ENCODE assay signal across 8 mouse cellular contexts in genomic region chr17:28801474-28802005, GRCm38 (mm10). TPM values are rescaled to one million over a fixed set of nuclear protein-coding genes. Genes with fewer than 3 reads are reported as not detected.
DNase-seq lines count a peak whose midpoint lies in the region; ATAC-seq and TF ChIP-seq lines count a peak whose summit lies in the region.

No protein-coding gene starts in this region.

- TF ChIP-seq CTCF in liver, adult 2 months (IDR thresholded peaks at IDR 0.05; ENCODE audit: low read depth, low read length): no peak

- H3K9ac ChIP-seq in heart, embryonic 12.5 days: peak overlapping the region; percentile 100
- H3K9ac ChIP-seq in kidney, embryonic 16.5 days (replicated peaks; ENCODE audit: low read length): peak overlapping the region; percentile 100
- peak overlapping the region; percentile 99 for H3K9ac ChIP-seq in liver, adult 2 months (ENCODE audit: low read depth, low read length)

- TF ChIP-seq POLR2A in liver, adult 2 months (IDR thresholded peaks at IDR 0.05; ENCODE audit: extremely low read depth, insufficient read depth, low read length): peak; percentile 95

- peak overlapping the region; percentile 98 for H3K4me2 ChIP-seq in heart, embryonic 12.5 days
- H3K4me2 ChIP-seq in kidney, embryonic 16.5 days (replicated peaks; ENCODE audit: low read depth, low read length): peak overlapping the region; percentile 88

- H3K4me1 ChIP-seq in erythroblast, embryonic 14.5 days (ENCODE audit: control insufficient read depth): peaks cover 67% of the 10 kb centered on the region
- H3K4me1 ChIP-seq in heart, embryonic 12.5 days (replicated peaks): peaks cover 24% of the 10 kb centered on the region
- peaks cover 29% of the 10 kb centered on the region for H3K4me1 ChIP-seq in kidney, embryonic 16.5 days (ENCODE audit: insufficient read depth, low read length)
- H3K4me1 ChIP-seq in liver, adult 2 months (ENCODE audit: control insufficient read depth, insufficient read depth, low read length): peaks cover 3% of the 10 kb centered on the region

- peaks cover 20% of the 10 kb centered on the region for H3K9me3 ChIP-seq in erythroblast, embryonic 14.5 days (ENCODE audit: control insufficient read depth, low read length)
- H3K9me3 ChIP-seq in heart, embryonic 12.5 days (replicated peaks): no peaks in the 10 kb centered on the region
- no peaks in the 10 kb centered on the region for H3K9me3 ChIP-seq in kidney, embryonic 16.5 days (ENCODE audit: low read length)

- peak; percentile 98 for ATAC-seq in heart, embryonic 12.5 days (ENCODE audit: insufficient number of reproducible peaks, low FRiP score)
- ATAC-seq in kidney, embryonic 16.5 days (ENCODE audit: low FRiP score, low TSS enrichment): peak; percentile 99
- peak; percentile 97 for ATAC-seq in monocyte, adult 5-6 weeks (replicated peaks; ENCODE audit: insufficient number of reproducible peaks, low FRiP score, low TSS enrichment, poor library complexity, severe bottlenecking)

- DNase-seq in CD4-positive, CD25-positive, alpha-beta regulatory T cell, adult 2 months (ENCODE audit: low read depth, low spot score): peak; percentile 100
- peak; percentile 96 for DNase-seq in brain, embryonic 18.5 days (ENCODE audit: low read depth, low spot score)
- peak; percentile 85 for DNase-seq in liver, adult 2 months (ENCODE audit: extremely low read depth, low read depth, low spot score)
- DNase-seq in spleen, postnatal 36 days (ENCODE audit: low spot score in 2 of 2): peak; percentile 99

- peaks cover 10% of the 10 kb centered on the region for H3K27me3 ChIP-seq in erythroblast, embryonic 14.5 days (ENCODE audit: control insufficient read depth)
- H3K27me3 ChIP-seq in heart, embryonic 12.5 days (replicated peaks): no peaks in the 10 kb centered on the region
- no peaks in the 10 kb centered on the region for H3K27me3 ChIP-seq in kidney, embryonic 16.5 days (ENCODE audit: insufficient read depth, low read length)
- H3K27me3 ChIP-seq in liver, adult 2 months (ENCODE audit: control insufficient read depth, insufficient read depth, low read length): no peaks in the 10 kb centered on the region

- peak overlapping the region; percentile 99 for H3K27ac ChIP-seq in heart, embryonic 12.5 days (ENCODE audit: poor library complexity, severe bottlenecking)
- peak overlapping the region; percentile 97 for H3K27ac ChIP-seq in kidney, embryonic 16.5 days (ENCODE audit: low read length)
- peak overlapping the region; percentile 68 for H3K27ac ChIP-seq in liver, adult 2 months (replicated peaks; ENCODE audit: insufficient read depth, low read depth, low read length)

- H3K79me2 ChIP-seq in liver, adult 2 months (ENCODE audit: control insufficient read depth, insufficient read depth, low read length): peaks cover 14% of the 10 kb centered on the region; the same call in 1 of the 2 replicates

- peak overlapping the region; percentile 76 for H3K4me3 ChIP-seq in erythroblast, embryonic 14.5 days (replicated peaks)
- H3K4me3 ChIP-seq in heart, embryonic 12.5 days: peak overlapping the region; percentile 89
- H3K4me3 ChIP-seq in kidney, embryonic 16.5 days (ENCODE audit: low read length): peak overlapping the region; percentile 78
- peak overlapping the region; percentile 96 for H3K4me3 ChIP-seq in liver, adult 2 months (ENCODE audit: insufficient read depth, low read depth, low read length)

- H3K36me3 ChIP-seq in erythroblast, embryonic 14.5 days (ENCODE audit: control insufficient read depth): peaks cover 45% of the 10 kb centered on the region
- peaks cover 8% of the 10 kb centered on the region for H3K36me3 ChIP-seq in heart, embryonic 12.5 days
- peaks cover 10% of the 10 kb centered on the region for H3K36me3 ChIP-seq in kidney, embryonic 16.5 days (ENCODE audit: insufficient read depth, low read length)
- H3K36me3 ChIP-seq in liver, adult 2 months (ENCODE audit: control insufficient read depth, insufficient read depth, low read length): no peaks in the 10 kb centered on the region

- WGBS in heart, embryonic 12.5 days: 0% methylated on average over 37 of the region's 42 CpGs
- WGBS in kidney, embryonic 16.5 days: under 1% methylated on average over 37 of the region's 42 CpGs
- WGBS in liver, adult 2 months: 2% methylated on average over 36 of the region's 42 CpGs

RNA-seq across cellular contexts. Expression of gene Brpf3, which starts 0.7 kb away (rescaled TPM):
- 88.3 and 88.4 TPM in 2 replicates for polyA plus RNA-seq in erythroblast, embryonic 14.5 days (2012)
- polyA plus RNA-seq in heart, embryonic 12.5 days (2016; fragmentation: Nextera tagmentation; extraction: Ambion mirVana): 13.2 and 15.4 TPM in 2 replicates
- polyA plus RNA-seq in kidney, embryonic 16.5 days (2015; fragmentation: Nextera tagmentation; extraction: Ambion mirVana): 9.9 and 11.0 TPM in 2 replicates
- 4.4 and 8.9 TPM in 2 replicates for total RNA-seq in liver, adult 2 months (2014; rRNA removed)
- 14.5 and 18.9 TPM in 2 replicates for polyA plus RNA-seq in liver, adult 2 months (2012; rRNA removed)
- 6.7 to 16.8 TPM (median 7.3 TPM) in 3 replicates for total RNA-seq in monocyte, adult 5-6 weeks (2017)

RNA-seq across cellular contexts. Expression of gene Mapk13, which starts 32.4 kb away (rescaled TPM):
- polyA plus RNA-seq in erythroblast, embryonic 14.5 days (2012): not detected in 2 replicates
- 3.2 and 3.9 TPM in 2 replicates for polyA plus RNA-seq in heart, embryonic 12.5 days (2016; fragmentation: Nextera tagmentation; extraction: Ambion mirVana)
- 52.5 and 57.2 TPM in 2 replicates for polyA plus RNA-seq in kidney, embryonic 16.5 days (2015; fragmentation: Nextera tagmentation; extraction: Ambion mirVana)
- total RNA-seq in liver, adult 2 months (2014; rRNA removed): 0.20 and 0.65 TPM in 2 replicates
- 0.15 and 0.22 TPM in 2 replicates for polyA plus RNA-seq in liver, adult 2 months (2012; rRNA removed)
- total RNA-seq in monocyte, adult 5-6 weeks (2017): 1.5 to 2.3 TPM (median 1.8 TPM) in 3 replicates

RNA-seq across cellular contexts. Expression of gene Pnpla1, which starts 56.7 kb away (rescaled TPM):
- polyA plus RNA-seq in erythroblast, embryonic 14.5 days (2012): not detected in 2 replicates
- 0.05 TPM in 1 of 2 replicates, not detected in the other for polyA plus RNA-seq in heart, embryonic 12.5 days (2016; fragmentation: Nextera tagmentation; extraction: Ambion mirVana)
- polyA plus RNA-seq in kidney, embryonic 16.5 days (2015; fragmentation: Nextera tagmentation; extraction: Ambion mirVana): 0.08 TPM in 1 of 2 replicates, not detected in the other
- not detected in 2 replicates for total RNA-seq in liver, adult 2 months (2014; rRNA removed)
- not detected in 2 replicates for polyA plus RNA-seq in liver, adult 2 months (2012; rRNA removed)
- not detected in 3 replicates for total RNA-seq in monocyte, adult 5-6 weeks (2017)

Comparison
In these comparisons a context has a peak if more than half of its experiments do, and no peak if none do; other contexts are left out.
1. Peak in every context shown above with its lines: DNase-seq, ATAC-seq, H3K4me3 ChIP-seq and H3K27ac ChIP-seq.
2. RNA of gene Mapk13, which starts 32.4 kb away (polyA plus RNA-seq): 52.5 to 57.2 TPM in kidney, embryonic 16.5 days; 3.2 to 3.9 TPM in heart, embryonic 12.5 days, 0.15 to 0.22 TPM in liver, adult 2 months and not detected in erythroblast, embryonic 14.5 days; every median in the first group is over 10 times any median in the second.